Mouse (Mus musculus): ENCODE data around the gene Mavs. TPM values are rescaled to one million over a fixed set of nuclear protein-coding genes. Genes with fewer than 3 reads are reported as not detected.

Gene Mavs
- 49.8 and 80.8 TPM in 2 replicates for polyA plus RNA-seq (2012; rRNA removed)

GRCm38 (mm10) chr2:131233307-131234126 is at the start of gene Mavs:
Mavs (plus strand) TSS chr2:131234063.
- Histone ChIP-seq H3K27ac (ENCODE audit: insufficient read depth, low read depth, low read length) (peak within 1 kb of the TSS; percentile 86), H3K4me3 (ENCODE audit: low read depth, low read length) (peak within 1 kb of the TSS; percentile 83), H3K36me3 (ENCODE audit: control insufficient read depth, insufficient read depth, low read length) (peaks cover 2% of the 10 kb centered on the region), H3K4me1 (ENCODE audit: control insufficient read depth, insufficient read depth, insufficient read length, low read length) (peaks cover 13% of the 10 kb centered on the region), H3K27me3 (ENCODE audit: control insufficient read depth, insufficient read depth, low read length) (no peaks in the 10 kb centered on the region)
- TF ChIP-seq POLR2A (IDR thresholded peaks at IDR 0.05; ENCODE audit: low read depth, low read length), result peak; percentile 95; the same call in 1 of the 2 replicates
- TF ChIP-seq CTCF (IDR thresholded peaks at IDR 0.05; ENCODE audit: extremely low read depth, insufficient read length, insufficient replicate concordance, low read depth, low read length), result no peak
- 18% methylated on average over 29 of the region's 29 CpGs for WGBS

GRCm38 (mm10) chr2:131186343-131186742 is 47.5 kb upstream of the Mavs start:
- Histone ChIP-seq H3K27me3 (ENCODE audit: control insufficient read depth, insufficient read depth, low read length) (no peaks in the 10 kb centered on the region), H3K4me3 (ENCODE audit: low read depth, low read length) (peak overlapping the region; percentile 94), H3K27ac (ENCODE audit: insufficient read depth, low read depth, low read length) (peak overlapping the region; percentile 22; the same call in 1 of the 2 replicates), H3K4me1 (ENCODE audit: control insufficient read depth, insufficient read depth, insufficient read length, low read length) (peaks cover 14% of the 10 kb centered on the region; the same call in 1 of the 2 replicates), H3K36me3 (ENCODE audit: control insufficient read depth, insufficient read depth, low read length) (0 out of 2 replicates have a peak, but pooled peaks cover under 1% of the 10 kb centered on the region)
- TF ChIP-seq CTCF (IDR thresholded peaks at IDR 0.05; ENCODE audit: extremely low read depth, insufficient read length, insufficient replicate concordance, low read depth, low read length) (no peak), POLR2A (IDR thresholded peaks at IDR 0.05; ENCODE audit: low read depth, low read length) (no peak)
- WGBS, result 3% methylated on average over 14 of the region's 14 CpGs

DNA sequence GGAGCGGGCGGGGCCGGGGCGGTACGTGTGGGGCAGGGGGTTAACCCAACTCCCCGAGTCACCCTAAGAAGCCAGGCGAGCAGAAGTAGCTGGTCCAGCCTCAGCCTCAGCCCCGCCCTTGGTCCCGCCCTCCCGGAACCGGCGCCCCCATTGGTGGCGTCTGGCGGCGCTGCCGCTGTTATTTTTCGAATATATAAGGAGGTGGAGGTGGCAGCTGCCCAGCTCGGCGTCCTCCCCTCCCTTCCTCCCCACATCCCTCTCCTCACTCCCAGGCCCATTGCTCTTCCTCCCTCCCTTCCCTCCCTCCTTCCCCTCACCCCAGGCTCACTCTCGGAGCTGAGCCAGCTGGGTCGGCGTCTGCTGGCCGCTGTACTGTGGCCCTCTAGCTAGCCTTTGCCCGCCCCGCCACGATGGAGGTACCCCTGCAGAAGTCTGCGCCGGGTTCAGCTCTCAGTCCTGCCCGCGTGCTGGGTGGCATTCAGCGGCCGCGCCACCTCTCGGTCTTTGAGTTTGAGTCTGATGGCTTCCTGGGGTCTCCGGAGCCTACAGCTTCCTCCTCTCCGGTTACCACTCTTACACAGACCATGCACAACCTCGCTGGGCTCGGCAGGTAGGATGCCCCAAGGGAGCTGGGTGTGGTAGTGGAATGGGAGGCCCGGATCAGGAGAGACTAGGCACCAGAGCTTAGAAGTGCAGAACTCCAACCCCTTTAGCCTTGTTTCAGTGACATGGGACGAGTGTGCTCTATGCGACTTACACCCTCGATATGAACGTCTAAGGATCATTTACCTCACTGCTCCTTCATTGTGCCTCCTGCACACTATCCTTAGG is 46.9 kb upstream of the Mavs start, which contains the start of the genes Cdc25b and Spef1:
Cdc25b (plus strand) TSS at position 179 of the 831 bp plus-strand sequence.
Spef1 (minus strand) TSS at position 512 of the 831 bp plus-strand sequence.
- peak within 1 kb of the TSS; percentile 94 for H3K4me3 ChIP-seq (ENCODE audit: low read depth, low read length)
- peaks cover 14% of the 10 kb centered on the region; the same call in 1 of the 2 replicates for H3K4me1 ChIP-seq (ENCODE audit: control insufficient read depth, insufficient read depth, insufficient read length, low read length)
- TF ChIP-seq POLR2A (IDR thresholded peaks at IDR 0.05; ENCODE audit: low read depth, low read length) (0 out of 2 replicates have a peak, but pooled peaks have one; percentile 37), CTCF (IDR thresholded peaks at IDR 0.05; ENCODE audit: extremely low read depth, insufficient read length, insufficient replicate concordance, low read depth, low read length) (peak; percentile 24; the same call in 1 of the 2 replicates)
- peak within 1 kb of the TSS; percentile 50 for H3K27ac ChIP-seq (ENCODE audit: insufficient read depth, low read depth, low read length)
- H3K36me3 ChIP-seq (ENCODE audit: control insufficient read depth, insufficient read depth, low read length), result peaks cover 5% of the 10 kb centered on the region; the same call in 1 of the 2 replicates
- whole genome bisulfite sequencing, result under 1% methylated on average over 43 of the region's 43 CpGs
- no peaks in the 10 kb centered on the region for H3K27me3 ChIP-seq (ENCODE audit: control insufficient read depth, insufficient read depth, low read length)

GRCm38 (mm10) chr2:131187602-131187922 is 46.3 kb upstream of the Mavs start:
- peaks cover 14% of the 10 kb centered on the region; the same call in 1 of the 2 replicates for H3K4me1 ChIP-seq (ENCODE audit: control insufficient read depth, insufficient read depth, insufficient read length, low read length)
- H3K27ac ChIP-seq (ENCODE audit: insufficient read depth, low read depth, low read length), result no peak overlapping the region
- TF ChIP-seq CTCF (IDR thresholded peaks at IDR 0.05; ENCODE audit: extremely low read depth, insufficient read length, insufficient replicate concordance, low read depth, low read length), result no peak
- no peak for TF ChIP-seq POLR2A (IDR thresholded peaks at IDR 0.05; ENCODE audit: low read depth, low read length)
- H3K4me3 ChIP-seq (ENCODE audit: low read depth, low read length), result peak overlapping the region; percentile 94
- H3K27me3 ChIP-seq (ENCODE audit: control insufficient read depth, insufficient read depth, low read length), result no peaks in the 10 kb centered on the region
- peaks cover 8% of the 10 kb centered on the region for H3K36me3 ChIP-seq (ENCODE audit: control insufficient read depth, insufficient read depth, low read length)
- 45% methylated on average over 3 of the region's 3 CpGs for WGBS

DNA sequence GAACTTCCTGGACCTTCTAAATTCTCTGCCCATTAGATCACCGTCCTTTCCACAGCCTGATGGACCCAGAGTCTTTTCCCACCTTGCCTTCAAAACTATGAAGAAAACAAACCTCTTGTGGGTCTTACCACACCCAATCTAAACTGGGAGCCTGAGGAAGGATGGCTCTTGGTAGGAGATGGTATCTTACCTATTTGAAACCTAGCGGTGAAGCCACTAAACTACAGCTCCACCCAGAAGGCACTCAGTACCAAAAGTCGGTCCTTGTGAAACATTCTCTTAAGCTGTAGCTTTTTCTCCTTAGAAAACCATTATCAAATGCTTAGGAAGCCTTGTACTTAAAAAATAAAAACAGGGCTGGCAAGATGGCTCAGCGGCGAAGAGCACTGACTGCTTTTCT is 45.6 kb upstream of the Mavs start:
- no peak overlapping the region for H3K4me3 ChIP-seq (ENCODE audit: low read depth, low read length)
- WGBS, result 93% methylated on average over 5 of the region's 5 CpGs
- H3K27ac ChIP-seq (ENCODE audit: insufficient read depth, low read depth, low read length), result no peak overlapping the region
- TF ChIP-seq CTCF (IDR thresholded peaks at IDR 0.05; ENCODE audit: extremely low read depth, insufficient read length, insufficient replicate concordance, low read depth, low read length) (no peak), POLR2A (IDR thresholded peaks at IDR 0.05; ENCODE audit: low read depth, low read length) (no peak)
- peaks cover 15% of the 10 kb centered on the region for H3K36me3 ChIP-seq (ENCODE audit: control insufficient read depth, insufficient read depth, low read length)
- no peaks in the 10 kb centered on the region for H3K27me3 ChIP-seq (ENCODE audit: control insufficient read depth, insufficient read depth, low read length)
- H3K4me1 ChIP-seq (ENCODE audit: control insufficient read depth, insufficient read depth, insufficient read length, low read length), result peaks cover 14% of the 10 kb centered on the region; the same call in 1 of the 2 replicates

GRCm38 (mm10) chr2:131189521-131190309 is 44.1 kb upstream of the Mavs start:
- H3K27me3 ChIP-seq (ENCODE audit: control insufficient read depth, insufficient read depth, low read length), result no peaks in the 10 kb centered on the region
- no peak for TF ChIP-seq POLR2A (IDR thresholded peaks at IDR 0.05; ENCODE audit: low read depth, low read length)
- no peak for TF ChIP-seq CTCF (IDR thresholded peaks at IDR 0.05; ENCODE audit: extremely low read depth, insufficient read length, insufficient replicate concordance, low read depth, low read length)
- peaks cover 14% of the 10 kb centered on the region; the same call in 1 of the 2 replicates for H3K4me1 ChIP-seq (ENCODE audit: control insufficient read depth, insufficient read depth, insufficient read length, low read length)
- H3K36me3 ChIP-seq (ENCODE audit: control insufficient read depth, insufficient read depth, low read length), result peaks cover 17% of the 10 kb centered on the region
- peak overlapping the region; percentile 36 for H3K27ac ChIP-seq (ENCODE audit: insufficient read depth, low read depth, low read length)
- H3K4me3 ChIP-seq (ENCODE audit: low read depth, low read length), result no peak overlapping the region
- 39% methylated on average over 5 of the region's 5 CpGs for WGBS
